Mouse (Mus musculus): ENCODE measurements around the gene Ube2r2. TPM values are rescaled to one million over a fixed set of nuclear protein-coding genes. Genes with fewer than 3 reads are reported as not detected.
A peak's percentile ranks its signal among the peaks of the same experiment; 100 is the strongest.

Ube2r2 gene
- 130 and 134 TPM in 2 replicates for polyA plus RNA-seq (2011; ENCODE audit: insufficient read depth, insufficient read length, low read depth, missing spikeins)

DNA sequence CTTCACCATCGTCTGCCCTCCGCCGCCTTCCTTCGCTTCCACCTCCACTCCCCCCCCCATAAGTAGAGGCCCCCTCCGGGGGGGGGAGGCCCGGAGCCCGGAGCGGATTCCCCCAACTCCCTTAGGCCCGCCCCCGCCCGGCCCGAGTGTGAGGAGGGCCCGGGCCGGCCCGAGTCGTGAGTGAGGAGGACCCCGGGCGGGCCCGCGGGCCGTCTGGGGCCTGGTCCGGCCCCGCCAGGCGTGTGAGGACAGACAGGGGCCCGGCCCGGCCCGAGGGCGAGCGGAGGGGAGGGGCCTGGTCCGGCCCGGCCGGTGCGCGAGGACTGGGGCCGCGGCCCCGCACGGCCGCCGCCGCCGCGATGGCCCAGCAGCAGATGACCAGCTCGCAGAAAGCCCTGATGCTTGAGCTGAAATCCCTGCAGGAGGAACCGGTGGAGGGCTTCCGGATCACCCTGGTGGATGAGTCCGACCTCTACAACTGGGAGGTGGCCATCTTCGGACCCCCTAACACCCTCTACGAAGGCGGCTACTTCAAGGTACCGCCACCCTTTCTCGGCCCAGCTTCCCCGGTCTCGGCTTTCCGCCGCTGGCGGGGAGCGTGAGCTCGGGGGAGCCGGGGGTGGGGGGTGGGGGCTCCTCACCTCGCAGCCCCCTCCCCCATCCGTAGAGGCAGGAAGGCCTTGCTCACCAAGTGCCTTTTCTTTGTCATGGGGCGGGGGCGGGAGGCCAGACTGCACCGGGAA is at the start of gene Ube2r2:
Gene Ube2r2, plus strand, starts transcription at position 33 of the 743 bp plus-strand sequence.
- H3K4me3 ChIP-seq (ENCODE audit: low read depth, low read length): peak within 1 kb of the TSS; percentile 74
- H3K27ac ChIP-seq (ENCODE audit: insufficient read depth, low read length): peak within 1 kb of the TSS; percentile 68
- peaks cover 4% of the 10 kb centered on the region for H3K36me3 ChIP-seq (ENCODE audit: control insufficient read depth, insufficient read depth, low read length, poor library complexity, severe bottlenecking)
- TF ChIP-seq POLR2A (IDR thresholded peaks at IDR 0.05; ENCODE audit: insufficient read depth, low read length) (no peak), EP300 (IDR thresholded peaks at IDR 0.05; ENCODE audit: insufficient read depth, low read depth, low read length) (no peak), CTCF (IDR thresholded peaks at IDR 0.05; ENCODE audit: low read depth, low read length) (no peak)
- peak within 1 kb of the TSS; percentile 100 for H3K9ac ChIP-seq (ENCODE audit: low read depth, poor library complexity, severe bottlenecking)
- no peaks in the 10 kb centered on the region for H3K9me3 ChIP-seq (replicated peaks; ENCODE audit: control insufficient read depth, insufficient read depth, low read length, poor library complexity, severe bottlenecking)
- H3K27me3 ChIP-seq (ENCODE audit: control insufficient read depth, insufficient read depth, low read length, poor library complexity, severe bottlenecking): no peaks in the 10 kb centered on the region
- H3K4me1 ChIP-seq (ENCODE audit: control insufficient read depth, insufficient read depth, low read length): no peaks in the 10 kb centered on the region

DNA sequence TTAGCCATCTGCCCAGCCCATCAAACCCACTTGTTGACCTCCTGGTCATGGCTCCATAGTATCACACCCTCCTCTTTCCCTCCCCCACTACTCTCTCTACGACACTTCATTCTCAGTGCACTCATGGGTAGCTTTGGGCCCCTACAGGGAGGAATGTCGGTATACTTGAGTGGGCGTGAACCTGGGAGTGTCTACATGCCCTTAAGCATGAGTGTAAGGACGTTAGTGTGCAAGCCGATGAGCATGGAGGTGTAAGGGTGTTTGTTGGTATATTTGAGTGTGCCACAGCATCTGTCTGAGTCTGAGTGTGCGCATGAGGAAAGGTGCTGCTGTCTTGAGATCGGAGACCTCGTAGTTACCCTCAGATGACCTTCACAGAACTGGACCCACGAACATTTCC is 48.6 kb upstream of the Ube2r2 start:
- H3K36me3 ChIP-seq (ENCODE audit: control insufficient read depth, insufficient read depth, low read length, poor library complexity, severe bottlenecking): no peaks in the 10 kb centered on the region
- no peak overlapping the region for H3K27ac ChIP-seq (ENCODE audit: insufficient read depth, low read length)
- H3K27me3 ChIP-seq (ENCODE audit: control insufficient read depth, insufficient read depth, low read length, poor library complexity, severe bottlenecking): no peaks in the 10 kb centered on the region
- TF ChIP-seq POLR2A (IDR thresholded peaks at IDR 0.05; ENCODE audit: insufficient read depth, low read length) (no peak), EP300 (IDR thresholded peaks at IDR 0.05; ENCODE audit: insufficient read depth, low read depth, low read length) (no peak), CTCF (IDR thresholded peaks at IDR 0.05; ENCODE audit: low read depth, low read length) (no peak)
- H3K4me3 ChIP-seq (ENCODE audit: low read depth, low read length): no peak overlapping the region
- no peak overlapping the region for H3K9ac ChIP-seq (ENCODE audit: low read depth, poor library complexity, severe bottlenecking)
- H3K4me1 ChIP-seq (ENCODE audit: control insufficient read depth, insufficient read depth, low read length): peaks cover 12% of the 10 kb centered on the region
- H3K9me3 ChIP-seq (replicated peaks; ENCODE audit: control insufficient read depth, insufficient read depth, low read length, poor library complexity, severe bottlenecking): no peaks in the 10 kb centered on the region

- no peak overlapping the region for H3K27ac ChIP-seq (ENCODE audit: insufficient read depth, low read length)
- no peak overlapping the region for H3K9ac ChIP-seq (ENCODE audit: low read depth, poor library complexity, severe bottlenecking)
- no peaks in the 10 kb centered on the region for H3K36me3 ChIP-seq (ENCODE audit: control insufficient read depth, insufficient read depth, low read length, poor library complexity, severe bottlenecking)
- TF ChIP-seq EP300 (IDR thresholded peaks at IDR 0.05; ENCODE audit: insufficient read depth, low read depth, low read length): no peak
- no peak overlapping the region for H3K4me3 ChIP-seq (ENCODE audit: low read depth, low read length)
- H3K9me3 ChIP-seq (replicated peaks; ENCODE audit: control insufficient read depth, insufficient read depth, low read length, poor library complexity, severe bottlenecking): no peaks in the 10 kb centered on the region
- H3K27me3 ChIP-seq (ENCODE audit: control insufficient read depth, insufficient read depth, low read length, poor library complexity, severe bottlenecking): no peaks in the 10 kb centered on the region
- H3K4me1 ChIP-seq (ENCODE audit: control insufficient read depth, insufficient read depth, low read length): peaks cover 12% of the 10 kb centered on the region
Observed at GRCm38 (mm10) chr4:41087459-41088298, 47.9 kb upstream of the Ube2r2 start.

GRCm38 (mm10) chr4:41089189-41089588 is 46.4 kb upstream of the Ube2r2 start:
- TF ChIP-seq EP300 (IDR thresholded peaks at IDR 0.05; ENCODE audit: insufficient read depth, low read depth, low read length): no peak
- no peak for TF ChIP-seq CTCF (IDR thresholded peaks at IDR 0.05; ENCODE audit: low read depth, low read length)
- no peak for TF ChIP-seq POLR2A (IDR thresholded peaks at IDR 0.05; ENCODE audit: insufficient read depth, low read length)
- H3K9ac ChIP-seq (ENCODE audit: low read depth, poor library complexity, severe bottlenecking): no peak overlapping the region
- H3K4me3 ChIP-seq (ENCODE audit: low read depth, low read length): no peak overlapping the region
- no peaks in the 10 kb centered on the region for H3K36me3 ChIP-seq (ENCODE audit: control insufficient read depth, insufficient read depth, low read length, poor library complexity, severe bottlenecking)
- peaks cover 12% of the 10 kb centered on the region for H3K4me1 ChIP-seq (ENCODE audit: control insufficient read depth, insufficient read depth, low read length)
- H3K9me3 ChIP-seq (replicated peaks; ENCODE audit: control insufficient read depth, insufficient read depth, low read length, poor library complexity, severe bottlenecking): no peaks in the 10 kb centered on the region
- no peaks in the 10 kb centered on the region for H3K27me3 ChIP-seq (ENCODE audit: control insufficient read depth, insufficient read depth, low read length, poor library complexity, severe bottlenecking)
- no peak overlapping the region for H3K27ac ChIP-seq (ENCODE audit: insufficient read depth, low read length)

DNA sequence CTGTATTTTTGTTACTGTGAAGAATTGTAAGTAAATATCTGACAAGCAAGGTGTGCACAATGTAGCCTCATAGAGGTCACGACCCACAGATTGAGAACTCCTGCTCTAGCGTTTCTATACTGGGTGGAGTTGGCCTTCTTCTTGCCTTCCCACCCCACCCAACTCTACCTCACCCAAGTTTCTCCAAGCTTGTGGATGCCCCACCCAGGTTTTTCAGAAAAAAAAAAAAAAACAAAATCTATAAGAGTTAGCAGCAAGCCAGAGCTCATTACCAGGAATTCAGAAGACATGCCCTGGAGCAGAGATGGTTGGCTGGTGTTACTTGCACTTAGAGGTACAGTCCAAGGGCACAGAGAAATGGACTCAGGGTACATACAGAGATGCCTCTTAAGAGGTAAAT is 45.8 kb upstream of the Ube2r2 start:
- peaks cover 12% of the 10 kb centered on the region for H3K4me1 ChIP-seq (ENCODE audit: control insufficient read depth, insufficient read depth, low read length)
- H3K9ac ChIP-seq (ENCODE audit: low read depth, poor library complexity, severe bottlenecking): no peak overlapping the region
- no peaks in the 10 kb centered on the region for H3K27me3 ChIP-seq (ENCODE audit: control insufficient read depth, insufficient read depth, low read length, poor library complexity, severe bottlenecking)
- H3K9me3 ChIP-seq (replicated peaks; ENCODE audit: control insufficient read depth, insufficient read depth, low read length, poor library complexity, severe bottlenecking): no peaks in the 10 kb centered on the region
- H3K27ac ChIP-seq (ENCODE audit: insufficient read depth, low read length): peak overlapping the region; percentile 8; the same call in 1 of the 2 replicates
- TF ChIP-seq CTCF (IDR thresholded peaks at IDR 0.05; ENCODE audit: low read depth, low read length) (no peak), POLR2A (IDR thresholded peaks at IDR 0.05; ENCODE audit: insufficient read depth, low read length) (no peak), EP300 (IDR thresholded peaks at IDR 0.05; ENCODE audit: insufficient read depth, low read depth, low read length) (no peak)
- H3K4me3 ChIP-seq (ENCODE audit: low read depth, low read length): no peak overlapping the region
- no peaks in the 10 kb centered on the region for H3K36me3 ChIP-seq (ENCODE audit: control insufficient read depth, insufficient read depth, low read length, poor library complexity, severe bottlenecking)

DNA sequence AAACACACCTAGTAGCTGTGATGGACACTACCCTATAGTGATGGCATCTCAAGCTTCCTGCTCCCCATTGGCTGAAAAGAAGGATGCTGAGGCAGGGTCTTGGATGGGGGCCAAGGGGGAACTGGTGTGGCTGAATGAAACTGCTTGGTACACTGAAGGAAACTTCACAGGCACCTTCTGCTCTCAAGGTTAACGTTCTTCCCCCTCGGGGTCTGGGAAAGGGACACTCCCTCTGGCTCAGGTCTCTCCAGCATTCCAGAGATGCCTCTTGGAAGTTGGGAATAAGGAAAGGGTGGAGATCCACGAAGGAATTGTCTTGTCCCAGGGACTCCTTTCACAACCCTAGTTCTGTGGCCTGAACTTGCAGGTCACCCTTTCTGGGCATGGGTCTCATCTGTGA is 44.2 kb upstream of the Ube2r2 start:
- Histone ChIP-seq H3K36me3 (ENCODE audit: control insufficient read depth, insufficient read depth, low read length, poor library complexity, severe bottlenecking) (no peaks in the 10 kb centered on the region), H3K4me1 (ENCODE audit: control insufficient read depth, insufficient read depth, low read length) (peaks cover 14% of the 10 kb centered on the region), H3K27ac (ENCODE audit: insufficient read depth, low read length) (peak overlapping the region; percentile 27; the same call in 1 of the 2 replicates), H3K4me3 (ENCODE audit: low read depth, low read length) (no peak overlapping the region), H3K27me3 (ENCODE audit: control insufficient read depth, insufficient read depth, low read length, poor library complexity, severe bottlenecking) (no peaks in the 10 kb centered on the region), H3K9me3 (replicated peaks; ENCODE audit: control insufficient read depth, insufficient read depth, low read length, poor library complexity, severe bottlenecking) (no peaks in the 10 kb centered on the region), H3K9ac (ENCODE audit: low read depth, poor library complexity, severe bottlenecking) (no peak overlapping the region)
- 0 out of 2 replicates have a peak, but pooled peaks have one; percentile 77 for TF ChIP-seq EP300 (IDR thresholded peaks at IDR 0.05; ENCODE audit: insufficient read depth, low read depth, low read length)
- TF ChIP-seq CTCF (IDR thresholded peaks at IDR 0.05; ENCODE audit: low read depth, low read length): no peak
